Mouse (Mus musculus) lung, postnatal 0 days (tissue): Measurements from ENCODE around the gene Pkd1l3.

Source experiments
- CTCF ChIP-seq: IDR thresholded peaks from 2 replicates; pipeline ENCODE4 v1.5.1; 2016; ENCODE audit warnings: antibody characterized with exemption, mild to moderate bottlenecking
- EP300 ChIP-seq: IDR thresholded peaks from 2 replicates; pipeline ENCODE4 v1.6.1; 2016; ENCODE audit warnings: antibody characterized with exemption, mild to moderate bottlenecking, control low read depth

- TF ChIP-seq CTCF (peak; percentile 38), EP300 (no peak)
Measured at GRCm38 (mm10) chr8:109691769-109692168, 77.5 kb downstream of the Pkd1l3 start.
